Mouse (Mus musculus): ENCODE results near the gene Sco1. TPM values are rescaled to one million over a fixed set of nuclear protein-coding genes. Genes with fewer than 3 reads are reported as not detected.

Sco1 gene
- total RNA-seq, 2 experiments from 2014 or later: 9.9 to 12.0 TPM

- intact Hi-C loops (cut with DNase I): no loop called here
- no peak for DNase-seq
Observed at GRCm38 (mm10) chr11:67039799-67040198, 12.7 kb upstream of the Sco1 start.

GRCm38 (mm10) chr11:67040483-67040882 lies 12.0 kb upstream of the Sco1 start:
- intact Hi-C loops (cut with DNase I): no loop called here
- DNase-seq: no peak

GRCm38 (mm10) chr11:67043007-67043406 lies 9.5 kb upstream of the Sco1 start:
- intact Hi-C loops (cut with DNase I): no loop called here
- DNase-seq: no peak

- intact Hi-C loops (cut with DNase I): no loop called here
- no peak for DNase-seq
Observed at GRCm38 (mm10) chr11:67044959-67045358, 7.5 kb upstream of the Sco1 start.

GRCm38 (mm10) chr11:67047199-67047598 lies 5.3 kb upstream of the Sco1 start:
- intact Hi-C loops (cut with DNase I): no loop called here
- DNase-seq: no peak

- DNase-seq: no peak
- intact Hi-C loops (cut with DNase I): no loop called here
Observed at GRCm38 (mm10) chr11:67048496-67048895, 4.0 kb upstream of the Sco1 start.

- intact Hi-C loops (cut with DNase I): no loop called here
Observed at GRCm38 (mm10) chr11:67049256-67049655, 3.2 kb upstream of the Sco1 start.

GRCm38 (mm10) chr11:67051676-67052320 lies 672 bp upstream of the Sco1 start:
- intact Hi-C loops (cut with DNase I): no loop called here
- DNase-seq: no peak

More at GRCm38 (mm10) chr11:67049256-67049655, 3.2 kb upstream of the Sco1 start:
- no peak for DNase-seq

- intact Hi-C loops (cut with DNase I): no loop called here
- no peak for DNase-seq
Observed at GRCm38 (mm10) chr11:67054754-67055365, 2.4 kb downstream of the Sco1 start.

GRCm38 (mm10) chr11:67061311-67061710 lies 8.8 kb downstream of the Sco1 start:
- no peak for DNase-seq
- intact Hi-C loops (cut with DNase I): no loop called here

GRCm38 (mm10) chr11:67062726-67063125 lies 10.3 kb downstream of the Sco1 start:
- intact Hi-C loops (cut with DNase I): no loop called here
- no peak for DNase-seq

GRCm38 (mm10) chr11:67067741-67068140 lies 15.3 kb downstream of the Sco1 start:
- DNase-seq: no peak
- intact Hi-C loops (cut with DNase I): no loop called here

GRCm38 (mm10) chr11:67072615-67073130 lies 20.2 kb downstream of the Sco1 start:
- intact Hi-C loops (cut with DNase I): no loop called here
- DNase-seq: no peak

- intact Hi-C loops (cut with DNase I): no loop called here
- no peak for DNase-seq
Observed at GRCm38 (mm10) chr11:67075036-67075435, 22.6 kb downstream of the Sco1 start.

GRCm38 (mm10) chr11:67076781-67077180 lies 24.3 kb downstream of the Sco1 start:
- intact Hi-C loops (cut with DNase I): no loop called here
- DNase-seq: no peak

- intact Hi-C loops (cut with DNase I): no loop called here
- DNase-seq: peak; percentile 43
Observed at GRCm38 (mm10) chr11:67077435-67077834, 25.0 kb downstream of the Sco1 start.

GRCm38 (mm10) chr11:67078000-67078399 lies 25.5 kb downstream of the Sco1 start, which contains the start of gene Myh3:
Gene Myh3 (plus strand): TSS chr11:67078300.
- DNase-seq: no peak
- intact Hi-C loops (cut with DNase I): no loop called here

- DNase-seq: no peak
- intact Hi-C loops (cut with DNase I): no loop called here
Observed at GRCm38 (mm10) chr11:67078888-67079287, 26.4 kb downstream of the Sco1 start.

- no peak for DNase-seq
- intact Hi-C loops (cut with DNase I): no loop called here
Observed at GRCm38 (mm10) chr11:67079740-67080139, 27.3 kb downstream of the Sco1 start.

GRCm38 (mm10) chr11:67080168-67080567 lies 27.7 kb downstream of the Sco1 start:
- DNase-seq: peak; percentile 68
- intact Hi-C loops (cut with DNase I): no loop called here

- intact Hi-C loops (cut with DNase I): no loop called here
- no peak for DNase-seq
Observed at GRCm38 (mm10) chr11:67081125-67081649, 28.7 kb downstream of the Sco1 start.

- intact Hi-C loops (cut with DNase I): no loop called here
Observed at GRCm38 (mm10) chr11:67082188-67082587, 29.7 kb downstream of the Sco1 start.

More at GRCm38 (mm10) chr11:67082188-67082587, 29.7 kb downstream of the Sco1 start:
- DNase-seq: no peak
